Mouse (Mus musculus) ES-E14 (cell line): ENCODE data around the gene Agap1. TPM values are rescaled to one million over a fixed set of nuclear protein-coding genes. Genes with fewer than 3 reads are reported as not detected.

Source experiments
- DNase-seq: peaks from one replicate; pipeline ENCODE4 v3.0.0-alpha.2; 2013; ENCODE audit warnings: low read depth, low spot score
- H3K27ac ChIP-seq: 2 replicates; pipeline ENCODE4 v1.5.1; 2012; ENCODE audit warnings: low read depth, mild to moderate bottlenecking, low read length, moderate library complexity, mixed read lengths; ENCODE audit not compliant: poor library complexity, insufficient read depth, severe bottlenecking
- H3K36me3 ChIP-seq: 2 replicates; pipeline ENCODE4 v1.6.1; 2012; ENCODE audit warnings: mild to moderate bottlenecking, low read length, moderate library complexity, mixed read lengths; ENCODE audit not compliant: control insufficient read depth, poor library complexity, insufficient read depth, severe bottlenecking
- H3K4me1 ChIP-seq, 2 experiments: fragments of 150-350 bp in 1 of 2; sonication (generic) in 1 of 2; 2 replicates each; pipeline ENCODE4 v1.6.1; 2012; ENCODE audit warnings: low read length in 2 of 2, mild to moderate bottlenecking in 1 of 2, mixed read lengths in 1 of 2; ENCODE audit not compliant: control insufficient read depth in 2 of 2, insufficient read depth in 2 of 2, poor library complexity in 1 of 2
- H3K4me3 ChIP-seq, 2 experiments: fragments of 150-350 bp in 1 of 2; sonication (generic) in 1 of 2; 2 replicates each; pipeline ENCODE4 v1.5.1; 2012; ENCODE audit warnings: low read length in 2 of 2, low read depth in 1 of 2, mild to moderate bottlenecking in 1 of 2, mixed read lengths in 1 of 2; ENCODE audit not compliant: insufficient read depth in 1 of 2, poor library complexity in 1 of 2, severe bottlenecking in 1 of 2
- H3K9ac ChIP-seq: 2 replicates; pipeline ENCODE4 v1.6.1; 2012; ENCODE audit warnings: low read depth, mild to moderate bottlenecking, low read length, mixed read lengths; ENCODE audit not compliant: poor library complexity, insufficient read depth, severe bottlenecking
- H3K9me3 ChIP-seq: fragments of 150-350 bp; sonication (generic); 2 replicates; pipeline ENCODE4 v1.6.1; 2012; ENCODE audit warnings: low read depth, mild to moderate bottlenecking, low read length; ENCODE audit not compliant: control insufficient read depth, insufficient read depth
- CHD2 ChIP-seq: IDR thresholded peaks from 2 replicates; pipeline ENCODE4 v1.6.1; 2014; ENCODE audit warnings: mild to moderate bottlenecking, low read depth, low read length, inconsistent platforms
- HCFC1 ChIP-seq: IDR thresholded peaks from 2 replicates; pipeline ENCODE4 v1.6.1; 2012; ENCODE audit warnings: low read length, inconsistent platforms, borderline replicate concordance; ENCODE audit not compliant: insufficient read depth
- MAFK ChIP-seq: IDR thresholded peaks from 2 replicates; pipeline ENCODE4 v1.6.1; 2014; ENCODE audit warnings: mild to moderate bottlenecking, low read depth, low read length, inconsistent platforms; ENCODE audit not compliant: insufficient read depth
- ZC3H11A ChIP-seq: IDR thresholded peaks from 2 replicates; pipeline ENCODE4 v1.6.1; 2012; ENCODE audit warnings: low read depth, mild to moderate bottlenecking, inconsistent platforms, low read length, borderline replicate concordance
- ZNF384 ChIP-seq: IDR thresholded peaks from 2 replicates; pipeline ENCODE4 v1.6.1; 2012; ENCODE audit warnings: low read depth, low read length, inconsistent platforms
- in situ Hi-C, 2 experiments: fragments of 600-800 bp; cut with MboI; formaldehyde crosslinking; loops; one replicate each; pipeline ENCODE4 v1.15.1; 2025; ENCODE audit warnings: low sequenced_read_pairs in 2 of 2, inconsistent platforms in 1 of 2; ENCODE audit not compliant: unreplicated experiment in 2 of 2
- total RNA-seq: library from RNA; depleted of rRNA; stranded (reverse); fragments of 300-350 nt; gene quantifications from 2 replicates; pipeline ENCODE4 v1.2.3, GENCODE M21; 2012

Agap1 gene
- total RNA-seq, 1 experiment, result 19.8 TPM

DNA sequence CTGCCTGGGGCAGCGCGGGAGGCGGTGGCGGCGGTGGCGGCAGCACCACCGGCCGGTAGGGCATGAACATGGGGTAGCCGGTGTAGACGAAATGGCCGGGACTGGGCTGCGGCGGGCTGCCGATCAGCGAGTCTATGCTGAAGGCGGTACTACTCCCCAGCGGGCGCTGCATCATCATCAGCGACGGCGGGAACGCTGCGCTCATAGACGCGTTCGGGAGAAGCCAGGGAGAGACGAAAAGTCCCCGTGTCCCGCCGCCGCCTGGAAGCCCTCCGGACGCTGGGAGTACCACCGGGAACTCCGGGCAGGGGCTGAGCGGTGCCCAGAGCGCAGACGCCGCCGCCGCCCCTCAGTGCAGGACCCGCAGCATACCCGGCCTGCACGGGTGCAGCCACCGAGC, 475.9 kb downstream of the Agap1 start:
- Histone ChIP-seq H3K36me3 (peaks cover 17% of the 10 kb centered on the region), H3K27ac (peak overlapping the region; percentile 30), H3K4me1 (peaks cover 2 to 14% of the 10 kb centered on the region in 2 experiments), H3K9me3 (no peaks in the 10 kb centered on the region), H3K9ac (peak overlapping the region; percentile 87), H3K4me3 (peak overlapping the region; percentile 84 to 88)
- in situ Hi-C loops, result loop anchor here in 1 of 2 experiments (25.0 kb wide), 1 partner anchor 168 kb away; no protein-coding TSS in a partner anchor
- TF ChIP-seq MAFK (no peak), ZC3H11A (no peak), HCFC1 (no peak), CHD2 (no peak), ZNF384 (no peak)
- DNase-seq, result no peak

DNA sequence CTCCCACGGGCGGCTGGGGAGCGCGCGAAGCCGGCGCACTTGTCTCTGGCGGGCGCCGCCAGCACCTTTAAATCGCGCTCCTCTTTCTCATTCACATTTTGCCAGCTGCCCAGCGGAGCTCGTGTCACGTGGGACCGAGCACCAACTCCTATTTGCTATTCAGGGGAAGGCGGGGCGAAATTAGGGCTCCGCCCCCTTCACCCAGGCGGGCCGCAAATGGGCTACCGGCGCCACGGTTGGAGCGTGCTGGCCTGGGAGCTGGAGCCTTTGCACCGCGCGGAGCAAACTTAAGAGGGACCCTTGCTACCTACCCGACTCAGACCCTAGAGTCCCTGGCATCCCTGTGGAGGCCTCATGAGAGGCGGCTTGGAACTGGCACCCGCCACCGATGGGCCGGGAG, 476.5 kb downstream of the Agap1 start, which contains the start of gene Gbx2:
TSS of gene Gbx2 (minus strand) at position 60 of the 400 bp plus-strand sequence.
- H3K9ac ChIP-seq, result peak within 1 kb of the TSS; percentile 87
- peak within 1 kb of the TSS; percentile 30 for H3K27ac ChIP-seq
- peak; percentile 92 for DNase-seq
- peaks cover 17% of the 10 kb centered on the region for H3K36me3 ChIP-seq
- no peaks in the 10 kb centered on the region for H3K9me3 ChIP-seq
- in situ Hi-C loops, result loop anchor here in 1 of 2 experiments (25.0 kb wide), 1 partner anchor 169 kb away; no protein-coding TSS in a partner anchor
- peaks cover 2 to 15% of the 10 kb centered on the region in 2 experiments for H3K4me1 ChIP-seq
- H3K4me3 ChIP-seq, result peak within 1 kb of the TSS; percentile 84 to 88
- TF ChIP-seq MAFK, result no peak
- TF ChIP-seq ZNF384, result no peak
- no peak for TF ChIP-seq ZC3H11A
- TF ChIP-seq CHD2, result no peak
- no peak for TF ChIP-seq HCFC1

DNA sequence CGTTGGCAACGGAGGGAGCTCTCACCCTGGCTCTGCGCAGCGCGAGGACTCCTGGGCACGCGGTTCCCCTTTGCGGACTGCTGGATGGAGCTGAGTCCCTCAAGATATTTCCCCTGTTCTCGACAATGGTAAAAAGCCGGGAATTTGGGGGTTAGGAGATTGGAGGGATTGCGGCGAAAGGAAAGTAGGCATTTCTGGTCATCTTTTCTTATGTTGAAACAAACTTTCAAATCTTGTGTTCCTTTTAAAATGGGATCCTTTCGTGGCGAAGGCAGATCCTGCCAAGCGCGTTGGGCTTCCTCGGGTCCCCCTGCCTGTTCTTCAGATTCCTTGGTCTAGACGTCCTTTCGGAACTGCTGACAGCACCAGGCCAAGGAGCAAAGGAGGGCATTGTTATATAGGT, 477.4 kb downstream of the Agap1 start:
- Histone ChIP-seq H3K4me3 (peak overlapping the region; percentile 65 to 84), H3K27ac (no peak overlapping the region), H3K9ac (peak overlapping the region; percentile 7; the same call in 1 of the 2 replicates), H3K9me3 (no peaks in the 10 kb centered on the region), H3K36me3 (peaks cover 13% of the 10 kb centered on the region), H3K4me1 (peaks cover 2 to 14% of the 10 kb centered on the region in 2 experiments)
- DNase-seq, result no peak
- in situ Hi-C loops, result loop anchor here in 1 of 2 experiments (25.0 kb wide), 1 partner anchor 170 kb away; no protein-coding TSS in a partner anchor
- no peak for TF ChIP-seq ZC3H11A
- no peak for TF ChIP-seq HCFC1
- TF ChIP-seq ZNF384, result no peak
- TF ChIP-seq MAFK, result no peak
- no peak for TF ChIP-seq CHD2

GRCm38 (mm10) chr1:89932616-89933015, 478.0 kb downstream of the Agap1 start:
- H3K4me3 ChIP-seq, result peak overlapping the region in 1 of 2 experiments; percentile 19; a peak in 1 of 4 replicates
- H3K9me3 ChIP-seq, result no peaks in the 10 kb centered on the region
- H3K4me1 ChIP-seq, result peaks cover 2 to 14% of the 10 kb centered on the region in 2 experiments
- no peak overlapping the region for H3K27ac ChIP-seq
- no peak overlapping the region for H3K9ac ChIP-seq
- peaks cover 13% of the 10 kb centered on the region for H3K36me3 ChIP-seq
- TF ChIP-seq HCFC1, result no peak
- no peak for TF ChIP-seq ZNF384
- no peak for TF ChIP-seq CHD2
- TF ChIP-seq MAFK, result no peak
- no peak for TF ChIP-seq ZC3H11A
- in situ Hi-C loops, result loop anchor here in 1 of 2 experiments (25.0 kb wide), 1 partner anchor 170 kb away; no protein-coding TSS in a partner anchor
- no peak for DNase-seq
